In genomic region chr2:172516407-172516992, GRCm38 (mm10) we compare ENCODE assay signal across 34 mouse cellular contexts. TPM values are rescaled to one million over a fixed set of nuclear protein-coding genes. Genes with fewer than 3 reads are reported as not detected.
A peak's percentile ranks its signal among the peaks of the same experiment; 100 is the strongest.
DNase-seq lines count a peak whose midpoint lies in the region; ATAC-seq and TF ChIP-seq lines count a peak whose summit lies in the region.
"Had no signal": no experiment of that assay in that cellular context is flagged by ENCODE, and none has a peak within 500 bp of the region (broad histone marks: within the 10 kb centered on the region; RNA-seq: fewer than 3 reads in every experiment).

No protein-coding gene starts in this region.

- H3K4me2 ChIP-seq in hindbrain, embryonic 11.5 days (replicated peaks; ENCODE audit: low read depth, low read length) = no peak overlapping the region
- H3K4me2 ChIP-seq in hindbrain, embryonic 13.5 days = no peak overlapping the region
- no peak overlapping the region for H3K4me2 ChIP-seq in stomach, embryonic 16.5 days (ENCODE audit: low read depth, low read length)
- no peak overlapping the region for H3K4me2 ChIP-seq in stomach, postnatal 0 days (replicated peaks; ENCODE audit: low read depth)
- H3K4me2 ChIP-seq: heart, embryonic 11.5 days; hindbrain, embryonic 15.5 days; limb, embryonic 12.5 days; liver, embryonic 15.5 days; lung, embryonic 14.5 days; midbrain, embryonic 15.5 days; neural tube, embryonic 12.5 days; stomach, embryonic 15.5 days had no signal

- 16% methylated on average over 11 of the region's 11 CpGs for WGBS in hindbrain, embryonic 11.5 days
- 23% methylated on average over 11 of the region's 11 CpGs for WGBS in hindbrain, embryonic 13.5 days
- whole genome bisulfite sequencing in stomach, embryonic 16.5 days = 23% methylated on average over 11 of the region's 11 CpGs
- 18% methylated on average over 11 of the region's 11 CpGs for WGBS in stomach, postnatal 0 days

- no peak for ATAC-seq in hindbrain, embryonic 11.5 days (ENCODE audit: low FRiP score)
- no peak for ATAC-seq in hindbrain, embryonic 13.5 days (ENCODE audit: low FRiP score)
- 0 out of 2 replicates have a peak, but pooled peaks have one; percentile 29 for ATAC-seq in stomach, embryonic 16.5 days (ENCODE audit: insufficient read depth, low FRiP score)
- ATAC-seq in stomach, postnatal 0 days (ENCODE audit: low FRiP score, low TSS enrichment) = no peak
- ATAC-seq in activated CD4-positive, CD25-positive, alpha-beta regulatory T cell, adult 4 months = no peak
- ATAC-seq: forebrain, embryonic 14.5 days; midbrain, embryonic 15.5 days had no signal

- peak; percentile 16 for DNase-seq in hindbrain, embryonic 11.5 days (ENCODE audit: low spot score)
- no peak for DNase-seq in stomach, postnatal 0 days (ENCODE audit: low spot score)
- DNase-seq in WW6 (ENCODE audit: low read depth, low spot score) = peak; percentile 76
- peak; percentile 51 for DNase-seq in yolk sac, embryonic 10.5 days (ENCODE audit: low spot score)
- DNase-seq in neural tube, embryonic 10.5 days (ENCODE audit: extremely low spot score, low spot score) = no peak
- DNase-seq: adrenal gland, postnatal 10 days; cerebellum, adult 11 months; cerebellum, adult 9-10 months; cerebellum, postnatal 36 days; gastrocnemius, adult 2 months; gastrocnemius, postnatal 36 days; heart, adult 18-20 months; heart, postnatal 36 days; kidney, adult 11 months; kidney, postnatal 14 days; lung, embryonic 14.5 days; lung, postnatal 14 days; right cerebral cortex, postnatal 14 days; thymus, adult 18-20 months; thymus, postnatal 25 days had no signal

- H3K4me3 ChIP-seq in hindbrain, embryonic 11.5 days (ENCODE audit: low read depth, low read length) = no peak overlapping the region
- H3K4me3 ChIP-seq in hindbrain, embryonic 13.5 days = no peak overlapping the region
- H3K4me3 ChIP-seq in stomach, embryonic 16.5 days (replicated peaks; ENCODE audit: low read length) = no peak overlapping the region
- H3K4me3 ChIP-seq in stomach, postnatal 0 days (ENCODE audit: low read depth, low read length) = no peak overlapping the region
- H3K4me3 ChIP-seq: gastrocnemius, adult 2 months; hindbrain, embryonic 15.5 days; limb, embryonic 12.5 days; liver, embryonic 15.5 days; midbrain, embryonic 15.5 days; neural tube, embryonic 12.5 days; stomach, embryonic 15.5 days had no signal

- no peaks in the 10 kb centered on the region for H3K27me3 ChIP-seq in hindbrain, embryonic 11.5 days (ENCODE audit: control insufficient read depth, insufficient read depth, low read length)
- peaks cover 30% of the 10 kb centered on the region for H3K27me3 ChIP-seq in hindbrain, embryonic 13.5 days
- no peaks in the 10 kb centered on the region for H3K27me3 ChIP-seq in stomach, embryonic 16.5 days (ENCODE audit: control insufficient read depth, insufficient read depth, low read length)
- no peaks in the 10 kb centered on the region for H3K27me3 ChIP-seq in stomach, postnatal 0 days (ENCODE audit: control insufficient read depth, insufficient read depth, low read length)
- H3K27me3 ChIP-seq: liver, embryonic 15.5 days; neural tube, embryonic 12.5 days; stomach, embryonic 15.5 days had no signal

- H3K27ac ChIP-seq in hindbrain, embryonic 11.5 days (ENCODE audit: low read depth, low read length) = no peak overlapping the region
- H3K27ac ChIP-seq in hindbrain, embryonic 13.5 days = no peak overlapping the region
- no peak overlapping the region for H3K27ac ChIP-seq in stomach, embryonic 16.5 days (ENCODE audit: low read length)
- no peak overlapping the region for H3K27ac ChIP-seq in stomach, postnatal 0 days (replicated peaks)
- H3K27ac ChIP-seq: gastrocnemius, adult 2 months; hindbrain, embryonic 15.5 days; limb, embryonic 12.5 days; liver, embryonic 15.5 days; midbrain, embryonic 15.5 days; neural tube, embryonic 12.5 days; stomach, embryonic 15.5 days had no signal

- TF ChIP-seq CTCF in stomach, postnatal 0 days (IDR thresholded peaks at IDR 0.05; ENCODE audit: low read depth) = no peak

- H3K4me1 ChIP-seq in hindbrain, embryonic 11.5 days (replicated peaks; ENCODE audit: control insufficient read depth, insufficient read depth, low read length) = no peaks in the 10 kb centered on the region
- no peaks in the 10 kb centered on the region for H3K4me1 ChIP-seq in hindbrain, embryonic 13.5 days (replicated peaks)
- H3K4me1 ChIP-seq in stomach, embryonic 16.5 days (ENCODE audit: control insufficient read depth, insufficient read depth, low read length) = no peaks in the 10 kb centered on the region
- no peaks in the 10 kb centered on the region for H3K4me1 ChIP-seq in stomach, postnatal 0 days (replicated peaks; ENCODE audit: control insufficient read depth, insufficient read depth)
- H3K4me1 ChIP-seq: hindbrain, embryonic 15.5 days; liver, embryonic 15.5 days; midbrain, embryonic 15.5 days; neural tube, embryonic 12.5 days; stomach, embryonic 15.5 days had no signal

- H3K36me3 ChIP-seq in hindbrain, embryonic 11.5 days (ENCODE audit: control insufficient read depth, insufficient read depth, low read length) = no peaks in the 10 kb centered on the region
- no peaks in the 10 kb centered on the region for H3K36me3 ChIP-seq in hindbrain, embryonic 13.5 days
- H3K36me3 ChIP-seq in stomach, embryonic 16.5 days (ENCODE audit: control insufficient read depth, insufficient read depth, low read length) = no peaks in the 10 kb centered on the region
- H3K36me3 ChIP-seq in stomach, postnatal 0 days (ENCODE audit: control insufficient read depth, insufficient read depth, low read length) = no peaks in the 10 kb centered on the region
- H3K36me3 ChIP-seq: hindbrain, embryonic 15.5 days; limb, embryonic 12.5 days; liver, embryonic 15.5 days; midbrain, embryonic 15.5 days; neural tube, embryonic 12.5 days; stomach, embryonic 15.5 days had no signal

- no peaks in the 10 kb centered on the region for H3K9me3 ChIP-seq in hindbrain, embryonic 11.5 days (ENCODE audit: control insufficient read depth, low read length)
- H3K9me3 ChIP-seq in hindbrain, embryonic 13.5 days = no peaks in the 10 kb centered on the region
- H3K9me3 ChIP-seq in stomach, embryonic 16.5 days (replicated peaks; ENCODE audit: control insufficient read depth, low read length) = no peaks in the 10 kb centered on the region
- no peaks in the 10 kb centered on the region for H3K9me3 ChIP-seq in stomach, postnatal 0 days (ENCODE audit: control insufficient read depth, low read length)
- H3K9me3 ChIP-seq: hindbrain, embryonic 15.5 days; liver, embryonic 15.5 days; midbrain, embryonic 15.5 days; neural tube, embryonic 12.5 days; stomach, embryonic 15.5 days had no signal

- TF ChIP-seq EP300 in stomach, postnatal 0 days (optimal IDR thresholded peaks at IDR 0.05) = no peak

- no peak overlapping the region for H3K9ac ChIP-seq in hindbrain, embryonic 11.5 days (ENCODE audit: low read depth, low read length)
- H3K9ac ChIP-seq in hindbrain, embryonic 13.5 days = no peak overlapping the region
- H3K9ac ChIP-seq in stomach, embryonic 16.5 days (ENCODE audit: low read length) = no peak overlapping the region
- no peak overlapping the region for H3K9ac ChIP-seq in stomach, postnatal 0 days (ENCODE audit: low read length)
- H3K9ac ChIP-seq: hindbrain, embryonic 15.5 days; limb, embryonic 12.5 days; liver, embryonic 15.5 days; lung, embryonic 14.5 days; midbrain, embryonic 15.5 days; neural tube, embryonic 12.5 days; stomach, embryonic 15.5 days had no signal

RNA-seq across cellular contexts. Expression of gene Tfap2c, which starts 32.9 kb away (rescaled TPM):
- 2.5 and 2.8 TPM in 2 replicates for polyA plus RNA-seq in hindbrain, embryonic 11.5 days (2014; fragmentation: Nextera tagmentation; extraction: Ambion mirVana)
- polyA plus RNA-seq in hindbrain, embryonic 13.5 days (2015; fragmentation: Nextera tagmentation; extraction: Ambion mirVana) = 0.28 and 0.66 TPM in 2 replicates
- 7.6 and 8.4 TPM in 2 replicates for polyA plus RNA-seq in stomach, embryonic 16.5 days (2015; fragmentation: Nextera tagmentation; extraction: Ambion mirVana)
- polyA plus RNA-seq in stomach, postnatal 0 days (2015; fragmentation: Nextera tagmentation; extraction: Ambion mirVana) = 9.7 and 12.5 TPM in 2 replicates
- not detected for polyA plus RNA-seq in activated CD4-positive, CD25-positive, alpha-beta regulatory T cell, adult 4 months (2017; shearing (Covaris generic))
- polyA plus RNA-seq: liver, adult 2 months; liver, embryonic 15.5 days; small intestine, adult 2 months had no signal

RNA-seq across cellular contexts. Expression of gene Fam209, which starts 44.2 kb away (rescaled TPM):
- polyA plus RNA-seq in hindbrain, embryonic 11.5 days (2014; fragmentation: Nextera tagmentation; extraction: Ambion mirVana) = 0.31 TPM in 1 of 2 replicates, not detected in the other
- 0.40 TPM in 1 of 2 replicates, not detected in the other for polyA plus RNA-seq in hindbrain, embryonic 13.5 days (2015; fragmentation: Nextera tagmentation; extraction: Ambion mirVana)
- polyA plus RNA-seq in stomach, embryonic 16.5 days (2015; fragmentation: Nextera tagmentation; extraction: Ambion mirVana) = not detected in 2 replicates
- polyA plus RNA-seq in stomach, postnatal 0 days (2015; fragmentation: Nextera tagmentation; extraction: Ambion mirVana) = 0.15 and 0.33 TPM in 2 replicates
- 1 to 10 TPM; 1.6 to 1.9 TPM for polyA plus RNA-seq in activated CD4-positive, CD25-positive, alpha-beta regulatory T cell, adult 4 months (2017; shearing (Covaris generic))
- polyA plus RNA-seq: hindbrain, embryonic 15.5 days; kidney, embryonic 14.5 days; limb, embryonic 12.5 days; liver, embryonic 15.5 days; midbrain, embryonic 15.5 days; neural tube, embryonic 12.5 days; small intestine, adult 2 months had no signal

RNA-seq across cellular contexts. Expression of gene Gcnt7, which starts 58.1 kb away (rescaled TPM):
- 0.56 and 0.97 TPM in 2 replicates for polyA plus RNA-seq in hindbrain, embryonic 11.5 days (2014; fragmentation: Nextera tagmentation; extraction: Ambion mirVana)
- polyA plus RNA-seq in hindbrain, embryonic 13.5 days (2015; fragmentation: Nextera tagmentation; extraction: Ambion mirVana) = 1.6 and 1.9 TPM in 2 replicates
- polyA plus RNA-seq in stomach, embryonic 16.5 days (2015; fragmentation: Nextera tagmentation; extraction: Ambion mirVana) = 1.8 and 2.0 TPM in 2 replicates
- polyA plus RNA-seq in stomach, postnatal 0 days (2015; fragmentation: Nextera tagmentation; extraction: Ambion mirVana) = 0.38 and 0.44 TPM in 2 replicates
- polyA plus RNA-seq in activated CD4-positive, CD25-positive, alpha-beta regulatory T cell, adult 4 months (2017; shearing (Covaris generic)) = 1 to 10 TPM; 4.0 to 7.4 TPM
- polyA plus RNA-seq: liver, adult 2 months; small intestine, adult 2 months had no signal

Comparison
In these comparisons a context has a peak if more than half of its experiments do, and no peak if none do; other contexts are left out.
1. DNase-seq: peak in hindbrain, embryonic 11.5 days (single experiment), WW6 (single experiment) and yolk sac, embryonic 10.5 days (single experiment); none in stomach, postnatal 0 days (single experiment) and neural tube, embryonic 10.5 days (single experiment).